Mouse (Mus musculus): ENCODE data around the gene Paxx.

The Paxx gene

GRCm38 (mm10) chr2:25460551-25461309 lies at the start of gene Paxx:
Gene Paxx, minus strand, starts transcription at chr2:25461094.
- peak; percentile 95 to 96 for DNase-seq (ENCODE audit: low spot score in 2 of 2)

- no peak for DNase-seq (ENCODE audit: low spot score in 2 of 2)
These were observed 49.0 kb upstream of the Paxx start for GRCm38 (mm10) chr2:25509912-25510311.

GRCm38 (mm10) chr2:25506964-25507363 lies 46.1 kb upstream of the Paxx start:
- DNase-seq (ENCODE audit: low spot score in 2 of 2) = no peak

GRCm38 (mm10) chr2:25505860-25506259 lies 45.0 kb upstream of the Paxx start:
- DNase-seq (ENCODE audit: low spot score in 2 of 2) = no peak

- no peak for DNase-seq (ENCODE audit: low spot score in 2 of 2)
These were observed 44.1 kb upstream of the Paxx start for GRCm38 (mm10) chr2:25505000-25505399.

- no peak for DNase-seq (ENCODE audit: low spot score in 2 of 2)
These were observed 43.6 kb upstream of the Paxx start for GRCm38 (mm10) chr2:25504538-25504937.

GRCm38 (mm10) chr2:25502726-25503125 lies 41.8 kb upstream of the Paxx start:
- DNase-seq (ENCODE audit: low spot score in 2 of 2) = no peak

GRCm38 (mm10) chr2:25501593-25502486 lies 40.9 kb upstream of the Paxx start, which contains the start of gene C8g:
Gene C8g, minus strand, starts transcription at chr2:25501719.
- DNase-seq (ENCODE audit: low spot score in 2 of 2) = no peak

- DNase-seq (ENCODE audit: low spot score in 2 of 2) = peak; percentile 77 to 82
These were observed 39.9 kb upstream of the Paxx start, which contains the start of gene Fbxw5 for GRCm38 (mm10) chr2:25500576-25501405. Gene Fbxw5, plus strand, starts transcription at chr2:25500750.

- no peak for DNase-seq (ENCODE audit: low spot score in 2 of 2)
These were observed 39.2 kb upstream of the Paxx start for GRCm38 (mm10) chr2:25500071-25500575.

- no peak for DNase-seq (ENCODE audit: low spot score in 2 of 2)
These were observed 38.0 kb upstream of the Paxx start for GRCm38 (mm10) chr2:25498622-25499478.

- DNase-seq (ENCODE audit: low spot score in 2 of 2) = no peak
These were observed 37.1 kb upstream of the Paxx start for GRCm38 (mm10) chr2:25497846-25498575.

GRCm38 (mm10) chr2:25496462-25496861 lies 35.6 kb upstream of the Paxx start:
- peak; percentile 25 to 37 for DNase-seq (ENCODE audit: low spot score in 2 of 2)

- DNase-seq (ENCODE audit: low spot score in 2 of 2) = no peak
These were observed 32.6 kb upstream of the Paxx start, which contains the start of gene Lcn12 for GRCm38 (mm10) chr2:25493476-25493961. Gene Lcn12, minus strand, starts transcription at chr2:25493911.

- DNase-seq (ENCODE audit: low spot score in 2 of 2) = no peak
These were observed 32.1 kb upstream of the Paxx start for GRCm38 (mm10) chr2:25492988-25493387.

- no peak for DNase-seq (ENCODE audit: low spot score in 2 of 2)
These were observed 27.8 kb upstream of the Paxx start for GRCm38 (mm10) chr2:25488671-25489068.

GRCm38 (mm10) chr2:25487965-25488670 lies 27.2 kb upstream of the Paxx start:
- DNase-seq (ENCODE audit: low spot score in 2 of 2) = no peak

GRCm38 (mm10) chr2:25484901-25485647 lies 24.2 kb upstream of the Paxx start:
- DNase-seq (ENCODE audit: low spot score in 2 of 2) = no peak

Data from right cerebral cortex, adult 2 months (tissue).